ENCODE assay signal across 14 mouse cellular contexts in the genomic region with DNA sequence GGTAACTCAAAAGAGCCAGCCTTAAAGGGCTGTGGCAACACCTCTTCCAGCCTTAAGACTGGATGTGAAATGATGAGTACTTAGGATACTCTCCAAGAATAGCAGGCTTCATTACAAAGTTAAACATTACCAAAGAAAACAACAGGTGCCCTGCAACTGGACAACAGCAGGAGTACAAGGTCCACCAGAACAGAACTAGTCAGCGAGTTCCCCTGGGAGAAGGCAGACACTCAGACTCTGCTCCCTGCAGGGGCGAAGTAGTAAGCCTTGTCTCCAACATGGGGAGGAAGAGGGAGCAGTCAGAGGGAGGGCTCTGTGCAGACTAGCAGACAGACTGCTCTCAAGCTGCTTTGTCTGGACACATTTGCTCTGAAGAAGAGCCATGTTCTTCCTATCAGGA. TPM values are rescaled to one million over a fixed set of nuclear protein-coding genes. Genes with fewer than 3 reads are reported as not detected.
DNase-seq lines count a peak whose midpoint lies in the region; ATAC-seq lines count a peak whose summit lies in the region.
"Had no signal": no experiment of that assay in that cellular context is flagged by ENCODE, and none has a peak within 500 bp of the region (broad histone marks: within the 10 kb centered on the region; RNA-seq: fewer than 3 reads in every experiment).

No protein-coding gene starts in this region.

- no peaks in the 10 kb centered on the region for H3K27me3 ChIP-seq in heart, embryonic 15.5 days
- H3K27me3 ChIP-seq in intestine, embryonic 14.5 days (replicated peaks; ENCODE audit: control insufficient read depth, insufficient read depth, low read length), result no peaks in the 10 kb centered on the region
- H3K27me3 ChIP-seq in liver, embryonic 16.5 days (ENCODE audit: control insufficient read depth, insufficient read depth, low read depth, low read length), result no peaks in the 10 kb centered on the region
- H3K27me3 ChIP-seq in hindbrain, embryonic 16.5 days (replicated peaks; ENCODE audit: control insufficient read depth, insufficient read depth, low read length), result no peaks in the 10 kb centered on the region
- H3K27me3 ChIP-seq: hindbrain, embryonic 13.5 days; midbrain, embryonic 12.5 days; neural tube, embryonic 12.5 days had no signal

- peaks cover 93% of the 10 kb centered on the region for H3K4me1 ChIP-seq in heart, embryonic 15.5 days (replicated peaks)
- peaks cover 31% of the 10 kb centered on the region for H3K4me1 ChIP-seq in intestine, embryonic 14.5 days (replicated peaks; ENCODE audit: control insufficient read depth, insufficient read depth, low read length)
- H3K4me1 ChIP-seq in liver, embryonic 16.5 days (ENCODE audit: control insufficient read depth, low read depth, low read length), result peaks cover 46% of the 10 kb centered on the region
- H3K4me1 ChIP-seq in hindbrain, embryonic 16.5 days (ENCODE audit: control insufficient read depth, insufficient read depth, low read depth, low read length), result peaks cover 22% of the 10 kb centered on the region

- no peaks in the 10 kb centered on the region for H3K9me3 ChIP-seq in heart, embryonic 15.5 days (replicated peaks)
- no peaks in the 10 kb centered on the region for H3K9me3 ChIP-seq in intestine, embryonic 14.5 days (ENCODE audit: control insufficient read depth, low read length)
- H3K9me3 ChIP-seq in liver, embryonic 16.5 days (replicated peaks; ENCODE audit: control insufficient read depth, low read length), result no peaks in the 10 kb centered on the region
- H3K9me3 ChIP-seq in hindbrain, embryonic 16.5 days (ENCODE audit: control insufficient read depth, low read length), result no peaks in the 10 kb centered on the region
- H3K9me3 ChIP-seq: G1E; hindbrain, embryonic 13.5 days; midbrain, embryonic 12.5 days; neural tube, embryonic 12.5 days had no signal

- H3K4me3 ChIP-seq in heart, embryonic 15.5 days, result no peak overlapping the region
- no peak overlapping the region for H3K4me3 ChIP-seq in intestine, embryonic 14.5 days (ENCODE audit: low read depth, low read length)
- H3K4me3 ChIP-seq in liver, embryonic 16.5 days (ENCODE audit: low read depth, low read length), result no peak overlapping the region
- H3K4me3 ChIP-seq in hindbrain, embryonic 16.5 days (ENCODE audit: low read length), result no peak overlapping the region
- H3K4me3 ChIP-seq: hindbrain, embryonic 13.5 days; midbrain, embryonic 12.5 days; neural tube, embryonic 12.5 days had no signal

- intact Hi-C loops in heart, postnatal 14 days (cut with DNase I), result no loop called here

- peak overlapping the region; percentile 25; the same call in 1 of the 2 replicates for H3K27ac ChIP-seq in heart, embryonic 15.5 days
- H3K27ac ChIP-seq in intestine, embryonic 14.5 days (ENCODE audit: low read depth), result no peak overlapping the region
- H3K27ac ChIP-seq in liver, embryonic 16.5 days (ENCODE audit: low read length), result peak overlapping the region; percentile 29
- H3K27ac ChIP-seq in hindbrain, embryonic 16.5 days (ENCODE audit: low read depth, low read length), result no peak overlapping the region
- H3K27ac ChIP-seq: hindbrain, embryonic 13.5 days; midbrain, embryonic 12.5 days; neural tube, embryonic 12.5 days had no signal

- H3K9ac ChIP-seq in heart, embryonic 15.5 days, result no peak overlapping the region
- no peak overlapping the region for H3K9ac ChIP-seq in intestine, embryonic 14.5 days (ENCODE audit: low read length)
- H3K9ac ChIP-seq in liver, embryonic 16.5 days (ENCODE audit: low read depth, low read length), result no peak overlapping the region
- H3K9ac ChIP-seq in hindbrain, embryonic 16.5 days (ENCODE audit: low read depth, low read length), result no peak overlapping the region
- H3K9ac ChIP-seq: hindbrain, embryonic 13.5 days; midbrain, embryonic 12.5 days; neural tube, embryonic 12.5 days had no signal

- H3K36me3 ChIP-seq in heart, embryonic 15.5 days, result no peaks in the 10 kb centered on the region
- H3K36me3 ChIP-seq in intestine, embryonic 14.5 days (ENCODE audit: control insufficient read depth, insufficient read depth, low read length), result no peaks in the 10 kb centered on the region
- no peaks in the 10 kb centered on the region for H3K36me3 ChIP-seq in liver, embryonic 16.5 days (ENCODE audit: control insufficient read depth, insufficient read depth)
- no peaks in the 10 kb centered on the region for H3K36me3 ChIP-seq in hindbrain, embryonic 16.5 days (ENCODE audit: control insufficient read depth, insufficient read depth, low read length)
- H3K36me3 ChIP-seq: hindbrain, embryonic 13.5 days; neural tube, embryonic 12.5 days had no signal

- no peak for ATAC-seq in heart, embryonic 15.5 days (replicated peaks; ENCODE audit: insufficient number of reproducible peaks, insufficient read depth, low FRiP score, low read depth)
- ATAC-seq in intestine, embryonic 14.5 days (replicated peaks; ENCODE audit: low FRiP score, low TSS enrichment, low read depth), result peak; percentile 54; the same call in 1 of the 2 replicates
- ATAC-seq in liver, embryonic 16.5 days (ENCODE audit: low read depth), result peak; percentile 62
- ATAC-seq in activated CD4-positive, CD25-positive, alpha-beta regulatory T cell, adult 4 months, result no peak
- ATAC-seq in hindbrain, embryonic 16.5 days, result no peak

- no peak overlapping the region; the same call in 1 of the 2 replicates for H3K4me2 ChIP-seq in heart, embryonic 15.5 days
- no peak overlapping the region for H3K4me2 ChIP-seq in intestine, embryonic 14.5 days (ENCODE audit: low read length)
- peak overlapping the region; percentile 4 for H3K4me2 ChIP-seq in liver, embryonic 16.5 days (ENCODE audit: low read depth, low read length)
- H3K4me2 ChIP-seq in hindbrain, embryonic 16.5 days (ENCODE audit: low read length), result no peak overlapping the region
- H3K4me2 ChIP-seq: hindbrain, embryonic 13.5 days; midbrain, embryonic 12.5 days; neural tube, embryonic 12.5 days had no signal

- no peak for DNase-seq in heart, postnatal 14 days
- DNase-seq in intestine, embryonic 14.5 days (ENCODE audit: low spot score), result no peak
- DNase-seq in kidney, postnatal 10 days, result peak; percentile 71
- no peak for DNase-seq in frontal cortex, postnatal 10 days (ENCODE audit: low spot score in 2 of 2)
- DNase-seq: cerebellum, adult 18-20 months had no signal

- WGBS in heart, embryonic 15.5 days, result 43% methylated on average over 2 of the region's 2 CpGs
- WGBS in intestine, embryonic 14.5 days, result 44% methylated on average over 2 of the region's 2 CpGs
- WGBS in liver, embryonic 16.5 days (ENCODE audit: insufficient replicate concordance), result 53% methylated on average over 2 of the region's 2 CpGs
- WGBS in hindbrain, embryonic 16.5 days, result 66% methylated on average over 2 of the region's 2 CpGs

RNA-seq across cellular contexts. Expression of a gene that starts 6.1 kb away (rescaled TPM):
- 58.4 and 58.7 TPM in 2 replicates for polyA plus RNA-seq in heart, embryonic 15.5 days (2015; fragmentation: Nextera tagmentation; extraction: Ambion mirVana)
- 10 to 100 TPM; 30.3 to 31.4 TPM for total RNA-seq in heart, postnatal 14 days (2021)
- 20.6 and 41.9 TPM in 2 replicates for polyA plus RNA-seq in intestine, embryonic 14.5 days (2014; fragmentation: Nextera tagmentation; extraction: Ambion mirVana)
- polyA plus RNA-seq in liver, embryonic 16.5 days (2015; fragmentation: Nextera tagmentation; extraction: Ambion mirVana), result 2.9 and 3.2 TPM in 2 replicates
- 10 to 100 TPM in 1 of 2 experiments, 1 to 10 TPM in 1; 6.6 to 12.2 TPM for polyA plus RNA-seq in activated CD4-positive, CD25-positive, alpha-beta regulatory T cell, adult 4 months (2017; shearing (Covaris generic))
- 10.3 and 14.2 TPM in 2 replicates for polyA plus RNA-seq in hindbrain, embryonic 16.5 days (2015; fragmentation: Nextera tagmentation; extraction: Ambion mirVana)

RNA-seq across cellular contexts. Expression of a gene that starts 59.3 kb away (rescaled TPM):
- polyA plus RNA-seq in heart, embryonic 15.5 days (2015; fragmentation: Nextera tagmentation; extraction: Ambion mirVana), result 0.60 TPM in 2 replicates
- under 1 TPM; 0.41 to 0.68 TPM for total RNA-seq in heart, postnatal 14 days (2021)
- polyA plus RNA-seq in intestine, embryonic 14.5 days (2014; fragmentation: Nextera tagmentation; extraction: Ambion mirVana), result 0.49 and 0.97 TPM in 2 replicates
- polyA plus RNA-seq in liver, embryonic 16.5 days (2015; fragmentation: Nextera tagmentation; extraction: Ambion mirVana), result 0.04 TPM in 1 of 2 replicates, not detected in the other
- polyA plus RNA-seq in activated CD4-positive, CD25-positive, alpha-beta regulatory T cell, adult 4 months (2017; shearing (Covaris generic)), result under 1 TPM in 1 of 2 experiments, not detected in 1; 0.22 TPM
- polyA plus RNA-seq in hindbrain, embryonic 16.5 days (2015; fragmentation: Nextera tagmentation; extraction: Ambion mirVana), result 0.81 and 0.97 TPM in 2 replicates
- total RNA-seq: granulocyte monocyte progenitor cell, adult 5-6 weeks had no signal
- polyA plus RNA-seq: G1E had no signal

Comparison
In these comparisons a context has a peak if more than half of its experiments do, and no peak if none do; other contexts are left out.
1. ATAC-seq: peak in intestine, embryonic 14.5 days (single experiment) and liver, embryonic 16.5 days (single experiment); none in heart, embryonic 15.5 days (single experiment), activated CD4-positive, CD25-positive, alpha-beta regulatory T cell, adult 4 months (single experiment) and hindbrain, embryonic 16.5 days (single experiment).
2. H3K27ac ChIP-seq: peak in heart, embryonic 15.5 days (single experiment) and liver, embryonic 16.5 days (single experiment); none in intestine, embryonic 14.5 days (single experiment) and hindbrain, embryonic 16.5 days (single experiment).